Mouse (Mus musculus) CD4-positive, CD25-positive, alpha-beta regulatory T cell, adult 9 weeks (primary cell): Measurements from ENCODE around the gene Gabarapl1. TPM values are rescaled to one million over a fixed set of nuclear protein-coding genes. Genes with fewer than 3 reads are reported as not detected.

Source experiments
- polyA plus RNA-seq: library from polyadenylated mRNA; unstranded; fragments of 100-300 nt; shearing (Covaris generic); gene quantifications from one replicate; pipeline ENCODE4 v1.2.1, GENCODE M21; 2017

Gabarapl1 gene
- 21.1 TPM for polyA plus RNA-seq

GRCm38 (mm10) chr6:129532942-129533860, at the start of gene Gabarapl1:
Gabarapl1 (plus strand) TSS chr6:129533160.

GRCm38 (mm10) chr6:129507024-129507423, 25.9 kb upstream of the Gabarapl1 start, which contains the start of gene Olr1:
Olr1 (minus strand) TSS chr6:129507165.

GRCm38 (mm10) chr6:129512367-129512766, 20.6 kb upstream of the Gabarapl1 start, which contains the start of gene Tmem52b:
Tmem52b (plus strand) TSS chr6:129512555.

GRCm38 (mm10) chr6:129577605-129578004, 44.6 kb downstream of the Gabarapl1 start, which contains the start of gene Klre1:
Klre1 (plus strand) TSS chr6:129577905.

GRCm38 (mm10) chr6:129591508-129591907, 58.5 kb downstream of the Gabarapl1 start, which contains the start of gene Klrd1:
Klrd1 (plus strand) TSS chr6:129591782.

Other genes starting within 250 kb of the Gabarapl1 start
- not detected for gene 4922502D21Rik, start 201.4 kb upstream of the Gabarapl1 start, polyA plus RNA-seq
- 0.25 TPM for gene Clec12a, start 190.5 kb upstream of the Gabarapl1 start, polyA plus RNA-seq
- gene Clec12b, start 147.3 kb upstream of the Gabarapl1 start, polyA plus RNA-seq = not detected
- gene Clec1b, start 135.9 kb upstream of the Gabarapl1 start, polyA plus RNA-seq = 1.1 TPM
- gene Clec9a, start 124.3 kb upstream of the Gabarapl1 start, polyA plus RNA-seq = not detected
- gene Clec1a, start 81.2 kb upstream of the Gabarapl1 start, polyA plus RNA-seq = not detected
- gene Olr1, start 26.0 kb upstream of the Gabarapl1 start, polyA plus RNA-seq = 0.79 TPM
- gene Tmem52b, start 20.6 kb upstream of the Gabarapl1 start, polyA plus RNA-seq = not detected
- 0.43 TPM for gene Klre1, start 44.7 kb downstream of the Gabarapl1 start, polyA plus RNA-seq
- gene Klrd1, start 58.6 kb downstream of the Gabarapl1 start, polyA plus RNA-seq = 6.3 TPM
- gene Klrk1, start 90.7 kb downstream of the Gabarapl1 start, polyA plus RNA-seq = 2.4 TPM
- not detected for gene Klrc3, start 110.2 kb downstream of the Gabarapl1 start, polyA plus RNA-seq
- 0.42 TPM for gene Klrc2, start 127.5 kb downstream of the Gabarapl1 start, polyA plus RNA-seq
- gene Klrc1, start 145.8 kb downstream of the Gabarapl1 start, polyA plus RNA-seq = 1.7 TPM
- gene Klri1, start 184.0 kb downstream of the Gabarapl1 start, polyA plus RNA-seq = not detected
- 0.07 TPM for gene Klri2, start 207.3 kb downstream of the Gabarapl1 start, polyA plus RNA-seq